Mouse (Mus musculus): Measurements from ENCODE around the gene Hoxa3.

Gene Hoxa3

DNA sequence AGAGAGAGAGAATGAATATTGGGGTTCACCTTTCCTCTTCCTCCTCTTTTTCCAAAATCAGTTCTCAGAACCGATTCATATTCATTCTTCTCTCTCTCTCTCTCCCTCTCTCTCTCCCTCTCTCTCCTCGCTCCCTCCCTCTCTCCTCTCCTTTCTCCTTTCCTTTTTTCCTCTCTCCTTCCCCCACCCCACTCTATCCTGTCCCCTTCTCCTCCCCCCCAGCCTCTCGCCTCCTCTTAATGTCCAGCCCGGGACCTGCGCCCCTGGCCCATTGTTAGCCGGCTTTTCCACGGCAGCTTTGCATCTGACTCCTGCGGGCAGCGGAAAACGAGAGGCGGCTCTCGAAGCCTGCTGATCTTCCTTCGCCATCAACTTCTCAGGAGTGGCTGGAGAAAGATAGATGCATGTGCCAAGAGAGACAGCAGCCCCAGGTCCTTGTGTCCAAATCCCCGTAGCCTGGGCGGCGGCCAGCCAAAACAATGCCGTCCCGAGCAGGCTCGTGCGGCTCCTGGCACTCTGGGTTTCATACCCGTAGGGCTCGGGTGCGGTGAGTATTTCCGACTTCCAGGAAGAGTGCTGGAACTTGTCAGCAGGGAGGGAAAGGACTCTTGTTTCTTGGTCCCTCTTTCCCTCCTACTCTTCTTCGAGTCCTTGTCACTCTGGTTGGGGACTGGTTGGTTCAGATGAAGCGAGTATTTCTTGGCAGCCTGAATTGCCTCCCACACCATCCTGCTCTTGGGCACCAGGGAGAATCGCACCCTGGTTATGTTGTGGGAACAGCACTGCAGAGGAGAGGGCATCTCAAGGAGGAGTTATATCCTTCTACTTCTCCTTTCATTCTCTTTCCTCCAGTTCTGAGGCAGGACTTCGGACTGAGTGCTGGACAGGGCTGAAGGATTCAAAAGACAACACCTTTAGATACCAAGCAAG is 47.4 kb downstream of the Hoxa3 start:
- DNase-seq: no peak

GRCm38 (mm10) chr6:52164626-52165440 is 48.3 kb downstream of the Hoxa3 start, which contains the start of gene Hoxa2:
Gene Hoxa2 (minus strand): TSS chr6:52164831.
- DNase-seq: no peak

DNA sequence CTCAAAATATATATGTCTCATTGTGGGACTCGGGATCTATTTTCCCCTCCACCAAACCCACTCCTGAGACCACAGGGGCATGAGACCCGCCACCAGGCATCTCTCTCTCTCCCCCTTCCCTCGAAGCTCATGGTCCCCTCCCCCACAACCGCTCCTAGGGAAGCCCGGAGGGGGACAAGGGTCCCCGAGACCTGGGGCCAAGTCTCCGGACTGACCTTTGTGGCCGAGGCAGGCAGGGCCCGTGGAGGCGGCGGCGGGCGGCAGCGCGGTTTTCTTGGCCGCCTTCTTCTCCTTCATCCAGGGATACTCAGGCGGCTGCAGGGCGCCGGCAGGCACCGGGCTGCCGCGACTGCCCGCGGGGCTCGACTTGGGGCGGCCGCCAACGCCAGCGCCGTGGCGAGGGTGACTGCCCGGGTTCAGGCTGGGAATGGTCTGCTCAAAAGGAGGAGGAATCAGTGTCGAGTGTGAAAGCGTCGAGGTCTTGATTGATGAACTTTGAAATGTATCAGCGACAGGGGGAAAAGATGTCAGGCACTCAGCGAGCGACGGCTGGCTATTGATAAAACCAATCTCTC is 49.0 kb downstream of the Hoxa3 start:
- DNase-seq: no peak

GRCm38 (mm10) chr6:52163366-52164031 is 49.6 kb downstream of the Hoxa3 start:
- no peak for DNase-seq

GRCm38 (mm10) chr6:52162611-52163365 is 50.3 kb downstream of the Hoxa3 start:
- DNase-seq: no peak

GRCm38 (mm10) chr6:52162093-52162380 is 51.1 kb downstream of the Hoxa3 start:
- DNase-seq: no peak

DNA sequence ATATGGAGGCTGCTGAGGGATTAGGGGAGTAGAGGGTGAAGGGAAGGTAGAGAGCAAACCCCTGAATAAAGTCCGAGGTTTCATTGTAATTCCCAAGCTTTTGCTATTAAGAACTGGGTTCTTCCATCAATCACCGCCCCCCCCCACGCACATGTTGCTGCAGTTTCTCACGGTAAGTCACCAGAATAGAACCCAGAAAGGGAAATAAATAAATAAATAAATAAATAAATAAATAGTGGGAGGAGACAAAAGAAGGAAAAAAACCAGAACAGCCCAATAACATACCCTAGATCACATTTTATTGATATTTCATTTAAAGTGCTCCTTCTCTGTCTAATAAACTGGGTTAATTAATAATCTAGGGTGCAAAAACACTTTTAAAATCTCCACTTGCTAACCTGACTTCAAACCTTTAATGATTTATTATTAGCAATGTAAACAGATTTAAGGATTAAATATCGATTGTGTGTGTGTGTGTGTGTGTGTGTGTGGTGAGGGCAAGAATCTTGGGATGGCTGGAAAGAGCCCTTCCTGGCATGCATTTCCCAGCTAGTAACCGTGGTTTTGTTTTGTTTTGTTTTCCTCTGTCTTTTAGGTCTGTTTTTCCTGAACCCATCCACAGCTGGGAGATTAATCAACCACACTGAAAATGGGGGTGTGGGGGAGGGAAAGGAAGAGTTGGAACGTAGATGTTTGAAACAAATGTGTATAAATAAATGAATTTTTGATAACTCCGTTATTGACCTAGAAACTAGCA is 51.6 kb downstream of the Hoxa3 start:
- no peak for DNase-seq

- no peak for DNase-seq
Observed at GRCm38 (mm10) chr6:52160511-52161335, 52.4 kb downstream of the Hoxa3 start.

- no peak for DNase-seq
Observed at GRCm38 (mm10) chr6:52159979-52160378, 53.2 kb downstream of the Hoxa3 start.

- DNase-seq: no peak
Observed at GRCm38 (mm10) chr6:52159164-52159761, 53.9 kb downstream of the Hoxa3 start.

GRCm38 (mm10) chr6:52158276-52159051 is 54.7 kb downstream of the Hoxa3 start, which contains the start of gene Hoxa1:
Gene Hoxa1 (minus strand): TSS chr6:52158317.
- no peak for DNase-seq

DNA sequence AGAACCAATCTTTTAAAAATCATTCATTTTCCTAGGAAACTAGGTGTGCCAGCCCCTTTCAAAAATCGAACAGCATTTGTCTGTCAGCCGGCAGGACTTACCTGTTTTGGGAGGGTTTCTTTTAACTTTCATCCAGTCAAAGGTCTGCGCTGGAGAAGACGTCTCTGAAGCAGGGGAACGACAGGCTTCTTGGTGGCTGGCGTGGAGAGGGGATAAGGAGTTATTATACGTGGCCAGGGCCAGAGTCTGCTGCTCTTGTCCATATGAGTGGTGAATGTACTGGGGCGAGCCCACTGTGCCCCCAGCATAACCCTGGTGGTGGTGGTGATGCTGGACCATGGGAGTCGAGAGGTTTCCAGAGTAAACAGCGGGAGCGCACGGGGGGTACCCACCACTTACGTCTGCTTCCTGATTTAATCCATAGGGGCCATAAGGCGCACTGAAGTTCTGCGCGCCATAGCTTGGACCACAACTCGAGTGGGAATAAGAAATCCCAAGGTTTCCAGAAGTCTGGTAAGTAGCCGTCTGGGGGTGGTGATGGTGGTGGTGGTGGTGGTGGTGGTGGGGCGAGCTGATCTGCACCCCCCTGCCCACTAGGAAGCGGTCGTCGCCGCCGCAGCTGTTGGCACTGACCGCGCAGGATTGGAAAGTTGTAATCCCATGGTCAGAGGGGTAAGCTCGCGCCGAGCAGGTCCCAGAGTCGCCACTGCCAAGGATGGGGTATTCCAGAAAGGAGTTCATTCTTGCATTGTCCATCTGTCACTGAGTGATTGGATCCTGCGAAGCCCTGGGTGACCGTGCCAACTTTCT is 55.5 kb downstream of the Hoxa3 start:
- no peak for DNase-seq

- DNase-seq: no peak
Observed at GRCm38 (mm10) chr6:52156551-52157200, 56.5 kb downstream of the Hoxa3 start.

GRCm38 (mm10) chr6:52155471-52155870 is 57.7 kb downstream of the Hoxa3 start:
- DNase-seq: no peak

GRCm38 (mm10) chr6:52154044-52154443 is 59.1 kb downstream of the Hoxa3 start:
- DNase-seq: no peak

- no peak for DNase-seq
Observed at GRCm38 (mm10) chr6:52153270-52153669, 59.9 kb downstream of the Hoxa3 start.

Measured in layer of hippocampus, adult 9-11 months (tissue).